Mouse (Mus musculus): ENCODE measurements around the gene Carmil2.

Gene Carmil2

DNA sequence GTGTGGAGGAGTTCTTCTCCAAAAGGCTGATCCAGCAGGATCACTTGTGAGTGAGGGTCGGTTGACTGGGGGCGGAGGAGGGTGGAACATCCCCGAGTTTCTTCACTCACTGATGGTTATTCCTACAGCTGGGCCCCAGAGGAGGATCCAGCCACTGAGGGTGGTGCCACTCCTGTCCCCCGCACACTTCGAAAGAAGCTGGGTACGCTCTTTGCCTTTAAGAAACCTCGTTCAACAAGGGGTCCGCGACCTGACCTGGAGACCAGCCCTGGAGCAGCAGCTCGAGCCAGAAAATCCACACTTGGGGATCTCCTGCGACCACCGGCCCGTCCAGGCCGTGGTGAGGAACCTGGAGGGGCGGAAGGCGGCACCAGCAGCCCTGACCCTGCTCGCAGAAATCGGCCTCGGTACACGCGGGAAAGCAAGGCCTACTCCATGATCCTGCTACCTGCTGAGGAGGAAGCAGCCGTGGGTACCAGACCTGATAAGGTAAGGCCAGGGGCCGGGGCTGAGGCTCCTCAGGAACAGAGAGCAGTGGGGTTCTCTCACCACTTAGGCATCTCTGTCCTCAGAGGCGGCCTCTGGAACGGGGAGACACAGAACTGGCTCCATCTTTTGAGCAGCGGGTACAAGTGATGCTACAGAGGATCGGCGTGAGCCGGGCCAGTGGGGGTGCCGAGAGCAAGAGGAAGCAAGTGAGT, 9.2 kb downstream of the Carmil2 start:
- DNase-seq (ENCODE audit: low read depth in 1 of 2, low spot score in 2 of 2) = no peak

DNA sequence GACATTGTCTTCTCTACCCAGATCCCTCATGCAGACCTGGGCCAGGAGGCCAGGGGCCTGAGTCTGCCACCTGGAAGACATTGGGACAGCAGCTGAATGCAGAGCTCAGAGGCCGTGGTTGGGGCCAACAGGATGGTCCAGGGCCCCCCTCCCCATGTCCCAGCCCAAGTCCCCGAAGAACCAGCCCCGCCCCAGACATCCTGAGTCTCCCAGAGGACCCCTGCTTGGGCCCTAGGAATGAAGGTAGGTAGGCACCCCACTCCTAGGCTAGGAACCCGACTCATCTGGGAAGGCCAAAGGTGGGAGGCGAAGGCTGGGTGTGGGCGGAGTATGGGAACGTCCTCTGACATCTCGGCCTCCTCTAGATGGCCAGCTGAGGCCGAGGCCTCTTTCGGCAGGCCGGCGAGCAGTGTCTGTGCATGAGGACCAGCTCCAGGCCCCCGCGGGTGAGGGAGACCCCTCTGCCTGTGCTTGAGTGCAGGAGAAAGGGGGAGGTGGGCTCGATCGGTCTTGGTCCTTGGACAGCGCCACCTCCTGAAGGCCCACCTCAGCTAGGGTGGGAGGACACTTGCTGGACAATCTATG, 11.2 kb downstream of the Carmil2 start:
- no peak for DNase-seq (ENCODE audit: low read depth in 1 of 2, low spot score in 2 of 2)

DNA sequence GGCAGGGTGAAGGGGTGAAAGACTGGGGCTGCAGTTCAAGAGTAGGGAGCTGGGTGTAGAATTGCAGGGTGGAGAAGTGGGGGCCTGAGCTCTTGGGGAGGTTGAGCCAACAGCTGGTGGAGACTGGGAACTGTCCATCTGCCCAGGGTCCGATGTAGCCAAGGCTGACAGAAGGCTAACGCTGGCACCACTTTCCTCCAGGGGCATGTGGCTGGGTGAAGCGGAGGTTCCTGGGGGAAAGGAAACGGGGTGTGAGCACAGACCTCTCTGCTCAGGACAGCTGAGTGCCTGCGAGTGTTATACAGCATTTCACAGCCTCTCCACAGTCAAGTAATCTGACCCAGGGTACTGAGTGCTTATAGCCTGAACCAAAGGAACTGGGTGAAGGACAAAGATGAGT, 12.7 kb downstream of the Carmil2 start:
- DNase-seq (ENCODE audit: low read depth in 1 of 2, low spot score in 2 of 2) = no peak

DNA sequence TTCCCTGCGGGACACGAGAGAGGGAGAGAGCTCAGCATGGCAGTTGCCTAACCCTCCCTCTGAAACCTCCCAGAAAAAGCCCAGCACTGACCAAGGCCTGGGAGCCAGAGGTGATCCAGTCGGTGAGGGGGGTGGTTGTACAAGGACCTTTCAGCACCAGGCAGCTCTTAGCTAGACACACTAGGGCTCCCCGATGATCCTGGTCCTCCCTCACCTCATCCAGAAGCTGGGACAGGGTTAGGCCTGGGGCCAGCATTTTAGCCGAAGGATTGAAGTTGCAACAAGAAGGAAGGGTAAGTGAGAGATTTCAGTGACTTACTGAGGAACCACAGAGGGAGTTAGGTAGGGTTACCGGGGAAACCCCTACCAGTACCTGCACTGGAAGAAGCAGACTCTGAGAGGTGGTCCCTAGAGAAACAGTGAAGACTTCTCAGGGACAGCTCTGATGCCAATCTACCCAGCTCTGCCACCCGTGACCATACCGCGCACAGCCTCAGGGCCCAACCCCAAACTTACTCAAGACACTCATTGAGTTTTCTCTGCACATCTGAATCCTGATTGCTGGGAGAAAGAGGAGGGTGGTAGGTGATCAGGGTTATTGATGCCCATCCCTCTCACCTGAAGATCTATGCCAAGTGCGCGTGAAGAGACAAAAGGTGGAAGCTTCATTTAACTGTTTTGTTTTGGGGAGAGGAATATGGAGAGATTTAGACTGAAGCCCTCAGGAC, 13.6 kb downstream of the Carmil2 start:
- no peak for DNase-seq (ENCODE audit: low read depth in 1 of 2, low spot score in 2 of 2)

DNA sequence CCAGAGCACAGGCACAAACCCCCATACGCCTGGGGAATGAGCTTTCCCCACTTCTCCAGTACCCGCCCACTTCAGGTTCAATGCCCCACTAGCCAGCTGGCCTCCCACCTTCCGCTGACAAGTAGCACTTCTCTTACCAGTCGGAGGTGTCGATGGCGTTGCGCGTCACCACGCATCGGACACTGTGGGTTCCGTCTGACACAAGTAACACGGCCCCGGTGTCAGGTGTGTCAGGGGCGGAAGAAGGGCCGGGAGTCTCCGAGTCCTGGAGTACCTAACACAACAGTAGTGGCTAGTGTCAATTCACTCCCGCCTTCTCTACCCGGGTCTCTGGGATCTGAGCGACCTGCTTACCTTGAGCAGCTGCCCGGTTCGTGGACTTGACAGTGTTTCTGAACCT, 14.5 kb downstream of the Carmil2 start:
- peak in 1 of 2 experiments; percentile 29 for DNase-seq (ENCODE audit: low read depth in 1 of 2, low spot score in 2 of 2)

DNA sequence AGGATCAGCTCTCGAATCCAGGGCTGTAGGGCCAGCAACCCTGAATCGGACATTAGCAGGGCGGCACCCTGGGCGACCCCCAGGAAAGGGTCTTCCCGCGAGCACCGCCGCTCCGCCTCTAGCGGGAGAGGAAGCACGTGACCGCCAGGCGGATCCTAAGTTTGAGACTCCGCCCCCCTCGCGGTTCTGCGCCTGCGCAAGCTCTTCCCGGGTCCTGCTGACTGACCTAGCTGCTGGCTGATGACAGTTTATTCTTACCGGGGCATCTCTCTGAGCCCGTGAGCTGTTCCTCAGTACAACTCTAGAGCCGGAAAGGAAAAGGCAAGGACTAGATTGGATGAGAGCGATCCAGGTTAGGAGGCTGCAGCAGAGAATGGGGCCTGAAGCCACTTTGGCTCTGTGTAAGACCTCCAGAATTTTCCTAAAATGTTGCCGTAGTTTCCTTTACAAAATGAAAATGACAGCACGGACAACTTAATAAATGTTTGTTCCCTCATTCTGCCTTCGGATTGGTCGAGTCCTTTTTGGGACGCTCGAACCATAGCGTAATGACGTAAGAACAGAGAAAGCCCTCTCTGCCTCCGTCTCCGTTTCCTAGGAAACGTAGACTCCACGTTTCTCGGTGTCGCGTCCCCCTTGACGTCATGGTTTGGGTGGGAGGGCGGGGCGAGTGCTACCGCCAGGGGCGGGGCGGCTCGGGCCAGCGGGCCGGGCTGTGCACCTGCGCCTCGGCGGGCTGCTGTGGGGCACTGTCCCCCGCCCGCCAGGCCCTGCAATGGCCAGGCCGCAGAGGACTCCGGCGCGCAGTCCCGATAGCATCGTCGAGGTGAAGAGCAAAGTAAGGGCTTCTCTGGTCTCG, 15.1 kb downstream of the Carmil2 start, which contains the start of the genes Acd and Pard6a:
TSS of gene Acd (minus strand) at position 137 of the 859 bp plus-strand sequence.
TSS of gene Pard6a (plus strand) at position 183 of the 859 bp plus-strand sequence.
- peak; percentile 82 to 93 for DNase-seq (ENCODE audit: low read depth in 1 of 2, low spot score in 2 of 2)

DNA sequence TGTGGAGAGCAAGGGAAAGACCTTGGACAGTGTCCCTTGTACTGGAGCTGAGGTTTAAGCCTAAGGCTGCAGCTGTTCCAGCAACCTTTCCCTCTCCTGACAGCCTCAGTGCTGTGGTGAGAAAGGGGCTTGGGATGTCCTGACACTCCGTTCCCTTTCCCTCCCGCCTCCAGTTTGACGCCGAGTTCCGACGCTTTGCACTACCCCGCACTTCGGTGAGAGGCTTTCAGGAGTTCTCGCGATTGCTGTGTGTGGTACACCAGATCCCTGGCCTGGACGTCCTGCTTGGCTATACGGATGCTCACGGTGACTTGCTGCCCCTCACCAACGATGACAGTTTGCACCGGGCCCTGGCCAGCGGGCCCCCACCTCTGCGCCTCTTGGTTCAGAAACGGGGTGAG, 15.9 kb downstream of the Carmil2 start:
- DNase-seq (ENCODE audit: low read depth in 1 of 2, low spot score in 2 of 2) = no peak

DNA sequence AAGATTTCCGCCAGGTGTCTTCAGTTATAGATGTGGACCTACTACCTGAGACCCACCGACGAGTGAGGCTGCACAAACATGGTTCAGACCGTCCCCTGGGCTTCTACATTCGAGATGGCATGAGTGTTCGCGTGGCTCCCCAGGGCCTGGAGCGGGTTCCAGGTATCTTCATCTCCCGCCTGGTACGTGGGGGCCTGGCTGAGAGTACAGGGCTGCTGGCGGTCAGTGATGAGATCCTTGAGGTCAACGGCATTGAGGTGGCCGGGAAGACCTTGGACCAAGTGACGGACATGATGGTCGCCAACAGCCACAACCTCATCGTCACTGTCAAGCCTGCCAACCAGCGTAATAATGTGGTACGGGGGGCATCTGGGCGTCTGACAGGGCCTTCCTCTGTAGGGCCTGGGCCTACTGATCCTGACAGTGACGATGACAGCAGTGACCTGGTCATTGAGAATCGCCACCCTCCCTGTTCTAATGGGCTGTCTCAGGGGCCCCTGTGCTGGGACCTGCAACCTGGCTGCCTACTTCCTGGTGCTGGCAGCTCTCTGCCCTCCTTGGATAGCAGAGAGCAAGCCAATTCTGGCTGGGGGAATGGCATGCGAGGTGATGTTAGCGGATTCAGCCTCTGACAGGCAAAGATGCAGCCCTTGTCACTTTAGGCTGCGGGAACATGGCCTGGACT, 16.8 kb downstream of the Carmil2 start:
- DNase-seq (ENCODE audit: low read depth in 1 of 2, low spot score in 2 of 2) = no peak

DNA sequence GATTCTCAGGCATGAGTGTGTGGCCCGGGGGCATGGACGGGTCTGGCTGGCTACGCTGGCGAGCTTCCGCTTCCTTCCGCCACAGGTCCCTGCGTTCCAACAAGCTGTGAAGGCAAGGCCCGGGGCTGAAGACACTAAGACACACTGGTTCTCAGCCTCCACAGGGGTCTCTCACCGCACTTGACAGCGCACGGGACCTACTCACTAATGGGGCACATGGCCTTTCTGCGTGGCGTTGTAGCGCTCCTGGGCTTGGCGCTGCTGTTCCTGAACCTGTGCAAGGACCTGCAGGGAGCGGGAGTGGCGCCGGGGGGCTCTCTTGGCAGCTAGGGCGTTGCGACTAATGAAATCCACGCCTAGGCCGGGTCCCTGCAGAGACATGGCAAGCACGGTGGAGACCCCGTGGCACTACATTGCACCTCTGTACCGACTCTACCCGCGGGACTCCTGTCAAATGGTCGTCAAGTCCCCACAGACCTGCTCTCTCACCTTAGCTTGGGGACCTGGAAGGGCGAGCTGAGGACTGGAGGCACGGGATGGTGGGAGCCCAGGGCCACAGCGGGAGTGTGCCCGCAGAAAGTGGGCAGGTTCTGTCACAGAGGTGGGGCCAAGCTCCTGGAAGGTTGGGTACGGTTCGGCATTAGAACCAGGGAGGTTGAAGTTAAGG, 18.2 kb downstream of the Carmil2 start:
- no peak for DNase-seq (ENCODE audit: low read depth in 1 of 2, low spot score in 2 of 2)

DNA sequence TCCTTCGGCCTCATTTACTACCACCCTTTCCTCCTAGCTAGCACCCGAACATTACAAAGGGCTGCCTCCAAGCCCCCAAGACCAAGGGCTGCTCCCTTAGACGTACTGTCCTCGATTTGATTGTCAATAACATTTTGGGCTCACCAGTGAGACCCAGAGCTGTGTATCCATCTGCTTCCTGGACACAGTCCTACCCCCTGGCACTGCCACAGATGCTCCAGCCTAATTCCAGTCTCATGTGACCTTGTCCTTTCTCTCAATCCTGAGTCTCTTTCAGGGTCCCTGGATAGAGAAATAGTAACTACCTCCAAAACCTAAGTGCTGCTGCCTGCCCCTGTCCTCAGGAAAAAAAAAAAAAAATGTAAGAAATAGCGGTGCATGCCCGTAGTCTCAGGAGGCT, 18.9 kb downstream of the Carmil2 start:
- DNase-seq (ENCODE audit: low read depth in 1 of 2, low spot score in 2 of 2) = no peak

DNA sequence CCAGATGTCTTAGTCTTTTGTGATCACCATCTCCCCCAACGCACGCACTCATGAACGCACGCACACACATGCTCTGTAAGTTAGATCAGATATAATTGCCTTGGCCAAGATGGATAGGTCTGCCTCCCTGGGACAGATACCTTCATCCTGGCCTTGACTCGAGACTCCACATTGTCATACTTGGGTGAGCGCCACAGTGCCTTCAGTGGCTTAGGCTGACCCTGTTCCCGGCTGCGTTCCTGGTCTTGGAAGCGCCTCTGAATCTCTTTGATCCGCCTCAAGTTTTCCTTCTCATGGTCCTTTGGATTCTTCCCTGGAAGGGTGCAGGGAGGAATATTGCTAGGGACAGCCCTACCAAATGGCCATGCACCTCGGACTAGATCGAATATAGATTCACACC, 20.4 kb downstream of the Carmil2 start:
- no peak for DNase-seq (ENCODE audit: low read depth in 1 of 2, low spot score in 2 of 2)

DNA sequence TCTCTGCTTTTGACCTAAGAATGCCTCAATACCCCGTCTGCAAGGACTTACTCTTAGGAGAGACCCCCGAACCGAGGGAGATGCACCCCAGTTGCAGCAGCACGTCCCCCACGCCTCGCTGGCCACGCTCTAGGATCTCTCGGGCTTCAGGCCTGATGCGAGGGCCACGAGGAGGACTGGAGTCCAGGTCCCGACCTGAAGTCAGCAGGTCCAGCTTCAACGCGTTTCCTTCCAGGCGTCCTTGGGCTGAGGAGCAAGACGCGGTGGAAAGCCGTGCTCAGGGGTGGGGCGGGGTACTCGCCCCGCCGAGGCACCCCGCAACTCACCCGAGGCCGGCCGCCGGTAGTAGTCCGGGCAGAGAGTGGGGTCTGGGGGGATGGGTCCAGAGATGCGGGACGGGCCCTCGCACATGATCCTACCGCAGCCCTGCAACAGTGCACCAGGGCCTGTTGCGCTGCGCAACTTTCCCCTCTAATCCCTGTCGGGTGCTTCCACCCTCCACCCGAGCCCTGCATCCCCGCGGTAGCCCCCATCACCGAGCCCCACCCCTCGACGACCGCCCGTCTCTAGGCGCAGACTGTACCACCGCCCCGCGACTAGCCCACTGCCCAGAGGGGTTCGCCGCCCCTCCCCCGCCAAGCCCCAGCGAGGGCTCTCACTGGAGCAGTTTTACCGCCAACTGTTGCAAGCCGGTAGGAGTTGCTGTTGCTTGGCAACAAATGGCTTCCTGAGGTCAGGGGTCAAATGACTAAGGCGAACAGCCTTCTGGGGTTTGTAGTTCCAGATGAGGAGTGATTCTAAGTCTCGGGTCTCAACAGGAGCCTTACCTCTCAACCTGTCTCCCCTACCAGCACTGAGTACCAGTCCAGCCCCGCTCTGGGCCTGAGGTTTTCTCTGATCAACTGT, 21.7 kb downstream of the Carmil2 start, which contains the start of the genes 4933405L10Rik and Enkd1:
TSS of gene 4933405L10Rik (plus strand) at position 158 of the 906 bp plus-strand sequence.
TSS of gene Enkd1 (minus strand) at position 713 of the 906 bp plus-strand sequence.
- DNase-seq (ENCODE audit: low read depth in 1 of 2, low spot score in 2 of 2) = peak; percentile 53 to 66

DNA sequence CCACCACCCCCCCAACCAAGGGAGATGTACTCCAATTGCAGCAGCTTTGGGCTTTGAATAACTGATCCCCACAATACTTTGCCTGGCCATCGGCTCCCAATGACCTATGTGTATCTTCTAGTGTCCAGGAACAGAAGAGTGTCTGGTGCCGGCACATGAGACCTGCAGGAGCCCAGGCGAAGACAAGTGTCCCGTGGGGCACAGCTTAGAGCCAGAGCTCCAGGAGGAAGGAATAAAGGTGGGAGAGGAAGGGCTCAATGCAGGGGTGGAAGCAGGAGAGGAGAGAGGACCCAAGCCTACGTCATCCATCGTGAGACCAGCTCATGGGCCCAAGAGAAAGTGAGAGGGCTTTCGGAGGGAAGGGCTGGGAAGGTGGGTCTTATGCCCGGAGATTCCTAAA, 22.6 kb downstream of the Carmil2 start:
- DNase-seq (ENCODE audit: low read depth in 1 of 2, low spot score in 2 of 2) = no peak

DNA sequence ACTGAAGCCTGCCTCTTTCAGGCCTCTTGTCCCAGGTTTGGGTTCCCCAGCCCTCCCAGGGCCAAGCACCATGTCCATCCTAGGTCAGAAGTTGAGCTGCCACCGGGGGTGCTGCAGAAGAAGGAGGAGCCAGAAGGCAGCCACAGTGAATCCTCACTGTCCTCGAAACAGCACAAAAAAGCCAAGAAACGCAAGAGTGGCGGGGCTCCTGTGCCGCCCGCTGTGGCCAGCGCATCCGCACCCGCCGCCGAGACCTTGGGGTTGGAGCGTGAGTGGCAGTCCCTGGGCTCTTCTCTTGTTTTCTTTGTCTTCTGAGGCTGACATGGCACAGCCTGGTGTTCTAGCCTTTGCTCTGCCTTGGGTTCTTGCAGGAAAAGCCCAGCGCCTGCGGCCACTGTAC, 23.2 kb downstream of the Carmil2 start:
- no peak for DNase-seq (ENCODE audit: low read depth in 1 of 2, low spot score in 2 of 2)

DNA sequence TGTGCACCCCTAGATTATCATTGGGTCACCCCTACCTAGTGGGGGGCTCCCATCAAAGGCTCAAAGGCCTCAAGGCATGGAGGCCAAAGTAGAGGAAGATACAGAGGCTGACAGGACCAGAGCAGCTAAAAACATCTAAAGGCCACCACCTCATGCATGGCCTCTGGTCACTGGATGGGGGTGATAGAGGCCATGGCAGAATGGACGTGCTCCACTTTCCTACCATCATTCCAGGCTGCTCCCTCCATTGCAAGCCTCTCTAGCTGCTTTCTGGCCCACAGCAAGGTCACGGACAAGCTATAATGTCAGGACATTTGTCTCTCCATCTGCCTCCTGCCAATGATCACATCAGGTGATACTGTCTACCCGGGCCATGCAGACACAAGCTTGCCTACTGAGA, 26.2 kb downstream of the Carmil2 start:
- no peak for DNase-seq (ENCODE audit: low read depth in 1 of 2, low spot score in 2 of 2)

DNA sequence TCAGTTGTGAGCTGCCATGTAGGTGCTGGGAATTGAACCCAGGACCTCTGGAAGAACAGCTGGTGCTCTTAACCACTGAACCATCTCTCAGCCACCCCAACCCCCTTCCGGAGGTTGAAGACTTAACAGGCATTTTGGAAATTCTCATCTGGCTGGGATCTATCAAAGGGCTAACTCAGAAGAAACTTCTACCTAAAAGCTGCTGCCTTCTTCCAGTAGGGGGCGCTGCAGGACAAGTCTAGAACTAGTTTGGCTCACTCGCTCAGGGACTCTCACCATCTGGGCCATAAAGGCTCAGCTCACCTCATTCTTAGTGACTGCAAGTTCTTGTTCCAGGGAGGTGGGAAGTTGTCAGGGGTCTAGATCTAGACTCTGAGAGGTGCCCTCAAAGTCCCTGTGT, 28.1 kb downstream of the Carmil2 start:
- DNase-seq (ENCODE audit: low read depth in 1 of 2, low spot score in 2 of 2) = peak; percentile 46 to 70

DNA sequence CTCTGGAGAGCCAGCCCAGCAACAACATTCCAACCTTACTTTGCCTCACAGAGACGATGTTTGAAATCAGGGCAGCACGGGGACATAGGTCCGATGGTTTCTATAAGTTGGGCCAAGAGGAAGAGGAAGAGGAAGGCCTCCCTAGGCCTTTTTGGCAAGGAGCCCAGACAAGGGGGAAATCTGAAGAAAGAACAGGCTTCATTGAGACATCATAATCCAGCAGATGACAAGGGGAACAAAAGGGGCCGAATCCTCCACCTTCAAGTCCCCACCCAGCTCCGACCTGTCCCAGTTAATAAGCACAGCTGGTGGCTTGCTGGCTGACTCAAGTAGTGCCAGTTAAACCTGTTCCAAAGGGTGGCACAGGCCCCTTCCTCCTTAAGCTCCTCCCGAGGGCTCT, 29.0 kb downstream of the Carmil2 start:
- DNase-seq (ENCODE audit: low read depth in 1 of 2, low spot score in 2 of 2) = no peak

DNA sequence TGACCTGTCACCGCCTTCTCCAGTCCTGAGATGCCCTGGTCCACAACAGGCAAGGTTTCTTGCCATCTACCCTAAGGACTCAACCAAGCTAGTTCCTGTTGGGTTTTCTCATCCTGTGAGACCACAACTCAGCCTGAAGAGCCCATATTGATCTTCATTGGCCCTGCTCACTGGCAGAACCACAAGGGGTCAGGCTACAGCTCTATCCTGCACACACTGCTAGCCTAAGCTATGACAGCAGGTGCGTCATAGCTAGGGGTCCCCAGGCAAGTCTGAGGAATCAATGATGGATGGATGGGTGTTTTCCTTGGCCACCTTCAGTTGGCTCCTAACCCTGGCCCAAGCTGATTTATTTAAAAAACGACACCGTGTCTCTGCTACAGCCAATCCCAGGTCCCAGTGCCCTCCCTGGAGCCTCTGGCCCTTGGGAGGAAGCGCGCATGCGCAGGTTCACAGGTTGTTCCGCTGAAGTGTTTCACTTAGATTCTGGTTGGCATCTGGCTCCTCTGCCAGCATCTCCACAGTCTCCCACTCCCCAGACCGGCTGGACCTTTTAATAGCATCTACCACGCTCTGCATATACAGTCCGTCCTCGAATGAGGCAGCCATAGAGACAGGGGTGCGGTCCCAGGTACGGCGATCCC, 30.4 kb downstream of the Carmil2 start:
- DNase-seq (ENCODE audit: low read depth in 1 of 2, low spot score in 2 of 2) = no peak
